Comparison of ENCODE assay signal across 43 mouse cellular contexts in the genomic region with DNA sequence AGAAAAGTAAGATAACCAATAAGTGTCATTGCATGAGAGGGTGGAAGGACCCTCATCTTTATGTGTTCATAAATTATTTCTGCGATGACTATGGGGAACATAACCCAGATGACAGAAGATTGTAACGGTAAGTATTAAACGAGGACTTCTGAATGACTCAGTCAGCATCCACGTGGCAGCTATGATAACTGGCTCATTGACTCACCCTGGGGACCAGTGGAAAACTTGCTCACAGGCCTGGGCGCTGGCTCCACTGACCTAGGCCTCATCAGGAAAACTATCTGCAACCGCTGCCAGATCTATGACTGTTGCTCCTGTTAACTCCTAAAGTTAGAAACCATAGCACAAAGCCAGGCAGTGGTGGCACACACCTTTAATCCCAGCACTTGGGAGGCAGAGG. TPM values are rescaled to one million over a fixed set of nuclear protein-coding genes. Genes with fewer than 3 reads are reported as not detected.
"Had no signal": no experiment of that assay in that cellular context is flagged by ENCODE, and none has a peak within 500 bp of the region (broad histone marks: within the 10 kb centered on the region; RNA-seq: fewer than 3 reads in every experiment).

No protein-coding gene starts in this region.

- DNase-seq: gastrocnemius, postnatal 14 days; gastrocnemius, postnatal 36 days; heart, adult 18-20 months; heart, postnatal 14 days; heart, postnatal 36 days; kidney, adult 11 months; kidney, adult 2 months; kidney, adult 9 months; kidney, postnatal 14 days; kidney, postnatal 36 days; layer of hippocampus, adult 9-11 months; layer of hippocampus, postnatal 36 days; liver; liver, embryonic 13.5 days had no signal

- H3K36me3 ChIP-seq: heart, embryonic 13.5 days; heart, embryonic 15.5 days; hindbrain, embryonic 13.5 days; hindbrain, embryonic 15.5 days; kidney, embryonic 15.5 days; limb, embryonic 10.5 days; limb, embryonic 12.5 days; liver, embryonic 13.5 days; liver, embryonic 15.5 days had no signal

- H3K27me3 ChIP-seq: heart, embryonic 13.5 days; heart, embryonic 15.5 days; hindbrain, embryonic 13.5 days; hindbrain, embryonic 15.5 days; kidney, embryonic 15.5 days; limb, embryonic 12.5 days; liver, embryonic 13.5 days; liver, embryonic 15.5 days had no signal

- H3K9me3 ChIP-seq: heart, embryonic 13.5 days; heart, embryonic 15.5 days; hindbrain, embryonic 13.5 days; hindbrain, embryonic 15.5 days; kidney, embryonic 15.5 days; limb, embryonic 10.5 days; limb, embryonic 12.5 days; liver, embryonic 13.5 days; liver, embryonic 15.5 days had no signal

- H3K4me1 ChIP-seq: heart, embryonic 13.5 days; heart, embryonic 15.5 days; hindbrain, embryonic 13.5 days; hindbrain, embryonic 15.5 days; kidney, embryonic 15.5 days; limb, embryonic 10.5 days; limb, embryonic 12.5 days; liver, embryonic 13.5 days; liver, embryonic 15.5 days had no signal

- H3K27ac ChIP-seq: heart, embryonic 13.5 days; heart, embryonic 15.5 days; hindbrain, embryonic 13.5 days; hindbrain, embryonic 15.5 days; hindbrain, postnatal 0 days; kidney, embryonic 15.5 days; kidney, postnatal 0 days; limb, embryonic 10.5 days; limb, embryonic 12.5 days; liver, embryonic 13.5 days; liver, embryonic 15.5 days had no signal

- H3K4me3 ChIP-seq: heart, embryonic 13.5 days; heart, embryonic 15.5 days; hindbrain, embryonic 13.5 days; hindbrain, embryonic 15.5 days; kidney, embryonic 15.5 days; limb, embryonic 10.5 days; limb, embryonic 12.5 days; liver, embryonic 13.5 days; liver, embryonic 15.5 days had no signal

RNA-seq across cellular contexts. Expression of a gene that starts 15.1 kb away (rescaled TPM):
- total RNA-seq: gastrocnemius, adult 18-20 months; gastrocnemius, adult 8-10 months; gastrocnemius, postnatal 14 days; gastrocnemius, postnatal 36 days; heart, adult 18-20 months; heart, adult 8-10 months; heart, postnatal 14 days; heart, postnatal 36 days; hematopoietic stem cell, adult 5-6 weeks; hindbrain, postnatal 0 days; layer of hippocampus, adult 18-20 months; layer of hippocampus, adult 8-10 months; layer of hippocampus, postnatal 14 days; left cerebral cortex, adult 18-20 months; left cerebral cortex, adult 8-10 months; left cerebral cortex, postnatal 10 days; left cerebral cortex, postnatal 36 days had no signal
- polyA plus RNA-seq: gonadal fat pad, adult 2 months; heart, embryonic 13.5 days; heart, embryonic 15.5 days; heart, postnatal 0 days; hindbrain, embryonic 11.5 days; hindbrain, embryonic 13.5 days; hindbrain, postnatal 0 days; intestine, embryonic 14.5 days; intestine, embryonic 16.5 days; kidney, adult 2 months; kidney, embryonic 15.5 days; kidney, postnatal 0 days; large intestine, adult 2 months; limb, embryonic 10.5 days; limb, embryonic 12.5 days; limb, embryonic 14.5 days; liver, embryonic 11.5 days; liver, embryonic 13.5 days; liver, embryonic 15.5 days had no signal
